Mouse (Mus musculus): ENCODE results near the gene Mup15.
"Not testable (repeated sequence)": the region's sequence is repeated elsewhere in the genome, so short reads cannot be mapped to it uniquely, and the experiment has no call there.

Mup15 gene

DNA sequence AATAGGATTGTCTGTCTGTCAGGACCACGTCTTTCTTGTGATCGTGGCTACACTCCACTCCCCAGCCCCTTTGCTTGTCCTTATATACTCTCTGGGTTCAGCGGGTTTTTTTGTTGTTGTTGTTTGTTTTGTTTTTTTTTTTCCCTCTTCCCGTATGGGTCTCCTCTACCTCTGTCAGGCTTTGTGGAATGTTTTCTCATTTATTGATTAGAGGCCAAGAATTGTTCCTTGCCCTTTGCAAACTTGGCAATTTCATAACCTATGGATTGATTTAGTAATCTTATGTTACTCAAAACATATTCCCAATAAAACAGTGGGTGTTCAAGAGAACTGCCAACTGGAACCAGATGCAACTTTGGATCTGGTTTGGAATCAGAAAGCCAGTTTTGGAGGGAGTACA, at the start of gene Mup15:
Gene Mup15 (minus strand): TSS at position 101 of the 400 bp plus-strand sequence.
- not testable (repeated sequence) for DNase-seq (ENCODE audit: extremely low read depth, low read depth, low spot score)

Measured in fat pad, adult 2 months (tissue).